Mouse (Mus musculus) MEL (cell line): ENCODE measurements around the gene Prkd2.

Source experiments
- CTCF ChIP-seq, 3 experiments: IDR thresholded peaks in 2 of 3; conservative IDR thresholded peaks in 1 of 3; 2 replicates each; pipeline ENCODE4 v1.5.1; 2011 to 2012; ENCODE audit warnings: low read length in 3 of 3, low read depth in 2 of 3, mild to moderate bottlenecking in 2 of 3, improper control_type of control experiment in 1 of 3, inconsistent platforms in 1 of 3, mixed read lengths in 1 of 3, moderate library complexity in 1 of 3; ENCODE audit not compliant: control insufficient read depth in 1 of 3, insufficient read depth in 1 of 3, poor library complexity in 1 of 3, severe bottlenecking in 1 of 3
- GATA1 ChIP-seq: IDR thresholded peaks from 2 replicates; pipeline ENCODE4 v1.6.1; 2011; ENCODE audit warnings: low read depth, low read length, improper control_type of control experiment
- MAX ChIP-seq: IDR thresholded peaks from 2 replicates; pipeline ENCODE4 v1.6.1; 2011; ENCODE audit warnings: low read length, improper control_type of control experiment
- NELFE ChIP-seq: IDR thresholded peaks from 2 replicates; pipeline ENCODE4 v1.6.1; 2011; ENCODE audit warnings: low read depth, low read length, improper control_type of control experiment
- POLR2A ChIP-seq, 2 experiments: IDR thresholded peaks; 2 replicates each; pipeline ENCODE4 v1.6.1; 2011 to 2012; ENCODE audit warnings: low read length in 2 of 2, mild to moderate bottlenecking in 2 of 2, control low read depth in 1 of 2, improper control_type of control experiment in 1 of 2, low read depth in 1 of 2, moderate library complexity in 1 of 2; ENCODE audit not compliant: control insufficient read depth in 1 of 2, insufficient read depth in 1 of 2, poor library complexity in 1 of 2
- SIN3A ChIP-seq: IDR thresholded peaks from 2 replicates; pipeline ENCODE4 v1.6.1; 2012; ENCODE audit warnings: low read length, improper control_type of control experiment, inconsistent platforms
- TCF12 ChIP-seq: IDR thresholded peaks from 2 replicates; pipeline ENCODE4 v1.6.1; 2014; ENCODE audit warnings: low read depth, mild to moderate bottlenecking, inconsistent platforms, low read length, improper control_type of control experiment, moderate library complexity

DNA sequence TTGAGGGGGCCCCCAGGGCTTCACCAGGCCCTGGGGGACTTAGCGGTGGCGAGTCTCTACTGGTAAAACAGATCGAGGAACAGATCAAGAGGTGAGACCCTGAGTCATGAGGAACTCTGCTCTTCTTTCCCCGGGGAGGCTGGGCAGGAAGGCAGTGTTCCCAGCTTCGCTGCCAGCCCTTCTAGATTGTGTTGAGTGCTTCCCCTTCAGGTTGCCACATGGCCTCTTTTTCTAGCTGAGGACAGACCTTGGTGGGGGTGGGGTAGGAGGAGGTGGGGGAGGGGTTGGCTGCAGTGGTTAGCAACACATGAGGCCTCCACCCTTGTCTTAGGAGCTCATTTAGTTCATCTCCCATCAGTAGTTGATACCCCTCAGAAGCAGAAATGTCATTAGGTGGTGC is 16.1 kb upstream of the Prkd2 start:
- no peak for TF ChIP-seq NELFE
- no peak for TF ChIP-seq CTCF (IDR thresholded peaks at IDR 0.05 in 2 of 3, conservative IDR thresholded peaks at IDR 0.05 in 1 of 3; ENCODE audit: control insufficient read depth in 1 of 3, insufficient read depth in 1 of 3, low read depth in 2 of 3, low read length in 3 of 3, poor library complexity in 1 of 3, severe bottlenecking in 1 of 3)
- TF ChIP-seq SIN3A: no peak
- TF ChIP-seq POLR2A (IDR thresholded peaks at IDR 0.05; ENCODE audit: control insufficient read depth in 1 of 2, insufficient read depth in 1 of 2, low read depth in 1 of 2, low read length in 2 of 2, poor library complexity in 1 of 2): no peak
- TF ChIP-seq TCF12: no peak
- TF ChIP-seq GATA1: no peak
- TF ChIP-seq MAX: no peak
